Mouse (Mus musculus) layer of hippocampus, adult 2 months (tissue): ENCODE results near the gene Col11a2. TPM values are rescaled to one million over a fixed set of nuclear protein-coding genes. Genes with fewer than 3 reads are reported as not detected.
A peak's percentile ranks its signal among the peaks of the same experiment; 100 is the strongest.
"Not testable (repeated sequence)": the region's sequence is repeated elsewhere in the genome, so short reads cannot be mapped to it uniquely, and the experiment has no call there.

Source experiments
- DNase-seq, 2 experiments: peaks; one replicate each; pipeline ENCODE4 v3.0.0; 2022; ENCODE audit warnings: low spot score in 2 of 2
- H3K27ac ChIP-seq: fragments of 200-600 bp; 2 replicates; pipeline ENCODE4 v1.8.1; 2022
- H3K4me3 ChIP-seq: fragments of 200-600 bp; 2 replicates; pipeline ENCODE4 v1.8.1; 2022; ENCODE audit warnings: mild to moderate bottlenecking
- CTCF ChIP-seq: fragments of 200-600 bp; conservative IDR thresholded peaks from 2 replicates; pipeline ENCODE4 v1.8.1; 2022; ENCODE audit warnings: antibody characterized with exemption, mild to moderate bottlenecking, moderate library complexity
- long read RNA-seq, 2 experiments: library from polyadenylated mRNA; stranded (forward); transcript quantifications; one replicate each; pipeline ENCODE4 v2.0.0; 2021; ENCODE audit warnings: borderline mapping rate in 2 of 2
- total RNA-seq, 2 experiments: library from RNA; stranded (reverse); gene quantifications; 2 replicates each; pipeline ENCODE4 v1.2.3; 2021

Gene Col11a2
- 10 to 100 TPM; 18.9 to 23.1 TPM for total RNA-seq
- long read RNA-seq, experiment 1, full-length matches to known transcripts: 3 of 13 reads
- long read RNA-seq, experiment 1, partial matches to known transcripts: 4 of 13 reads
- long read RNA-seq, experiment 1, other reads (novel, unspliced or antisense): 6 of 13 reads
- long read RNA-seq, experiment 2, full-length matches to known transcripts: 3 of 21 reads
- long read RNA-seq, experiment 2, partial matches to known transcripts: 13 of 21 reads
- long read RNA-seq, experiment 2, other reads (novel, unspliced or antisense): 5 of 21 reads

DNA sequence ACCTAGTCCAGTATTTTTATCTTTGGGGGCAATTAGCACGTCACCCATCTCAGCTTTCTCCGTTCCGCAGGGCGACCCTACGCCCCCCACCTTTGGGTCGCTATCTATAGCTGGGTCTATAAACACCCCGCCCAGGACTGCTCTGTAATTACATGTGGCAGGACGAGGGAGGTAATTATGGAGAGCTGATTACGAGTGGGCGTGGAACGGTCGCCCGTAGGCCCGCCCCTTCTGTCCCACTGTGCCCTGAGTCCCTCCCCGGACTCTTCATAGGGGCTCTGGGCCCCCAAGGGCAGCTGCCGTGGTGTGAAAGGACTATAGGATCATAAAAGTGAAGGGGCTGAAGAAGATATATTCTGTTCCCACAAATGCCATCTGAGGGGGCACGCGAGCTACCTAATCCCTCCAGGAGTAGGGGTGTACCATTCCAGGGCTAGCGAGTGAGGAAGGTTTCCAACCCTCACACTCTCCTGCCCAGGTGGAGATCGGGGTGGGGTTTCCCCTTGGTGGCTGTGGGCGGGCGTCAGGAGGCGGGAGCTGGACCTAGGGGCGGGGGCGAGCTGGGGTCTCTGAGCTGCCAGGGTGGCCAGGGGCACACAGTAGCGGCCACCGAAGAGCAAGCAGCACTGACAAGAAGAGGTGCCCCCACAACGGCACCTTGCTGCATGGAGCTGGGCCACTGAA is at the start of gene Col11a2:
Gene Col11a2, plus strand, starts transcription at position 560 of the 684 bp plus-strand sequence.
- peak; percentile 26; the same call in 1 of the 2 replicates for TF ChIP-seq CTCF
- Histone ChIP-seq H3K27ac (peak within 1 kb of the TSS; percentile 83), H3K4me3 (peak within 1 kb of the TSS; percentile 43)
- no peak for DNase-seq

DNA sequence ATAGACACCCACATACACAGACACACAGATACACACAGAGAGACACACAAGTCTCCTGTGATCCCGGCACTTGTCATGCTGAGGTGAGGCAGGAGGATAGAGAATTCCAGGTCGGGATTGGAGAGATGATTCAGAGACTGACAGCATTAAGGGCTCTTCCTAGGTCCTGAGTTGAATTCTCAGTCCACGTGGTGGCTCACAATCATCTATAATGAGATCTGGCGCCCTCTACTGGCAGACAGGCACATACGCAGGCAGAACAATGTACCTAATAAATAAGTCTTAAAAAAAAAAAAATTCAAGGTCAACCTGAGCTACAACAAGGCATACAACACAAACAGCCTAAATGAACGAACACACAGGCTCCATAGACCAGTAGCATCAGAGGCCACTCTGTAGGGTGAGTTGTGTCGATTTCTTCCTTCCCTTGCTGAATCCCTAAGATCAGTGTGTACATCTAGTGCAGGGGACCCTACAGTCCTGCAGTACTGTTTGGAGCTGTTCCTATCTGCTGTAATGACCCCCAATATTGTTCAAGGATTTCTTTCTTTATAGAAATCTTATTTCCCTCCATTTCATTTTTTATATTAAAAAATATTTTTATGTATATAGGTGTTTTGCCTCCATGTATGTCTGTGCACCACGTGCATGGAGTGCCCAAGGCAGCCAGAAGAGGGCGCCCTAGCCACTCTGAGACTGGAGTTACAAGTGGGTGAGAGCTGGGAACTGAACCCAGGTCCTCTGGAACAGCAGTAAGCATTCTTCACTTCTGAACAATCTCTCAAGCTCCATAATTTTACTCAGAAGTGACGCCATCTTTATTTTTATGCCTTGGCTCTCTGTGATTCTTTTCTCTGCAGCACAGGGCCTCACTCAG is 47.2 kb upstream of the Col11a2 start:
- DNase-seq: peak in 1 of 2 experiments; percentile 51
- TF ChIP-seq CTCF: peak; percentile 85
- Histone ChIP-seq H3K27ac (no peak overlapping the region), H3K4me3 (no peak overlapping the region)

DNA sequence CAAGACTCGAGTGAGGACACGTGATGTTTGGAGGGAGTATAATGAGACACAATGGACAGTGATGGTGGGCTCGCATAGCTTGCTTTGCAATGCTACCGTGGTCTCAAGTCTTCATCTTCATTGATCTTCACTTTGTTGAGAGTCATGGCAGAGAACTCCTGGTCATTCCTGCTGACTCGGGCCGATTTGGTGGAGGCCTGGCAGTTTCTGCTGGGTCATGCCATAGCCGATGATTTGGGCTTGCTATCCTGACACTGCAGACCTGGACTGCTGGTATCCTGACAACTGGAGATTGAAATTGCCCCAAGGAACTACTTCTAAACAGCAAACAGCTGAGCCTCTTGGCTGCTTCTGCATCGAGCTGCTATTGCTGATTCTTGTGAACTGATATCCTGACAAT is 44.3 kb upstream of the Col11a2 start:
- no peak overlapping the region for H3K4me3 ChIP-seq
- TF ChIP-seq CTCF: no peak
- no peak for DNase-seq
- H3K27ac ChIP-seq: no peak overlapping the region

DNA sequence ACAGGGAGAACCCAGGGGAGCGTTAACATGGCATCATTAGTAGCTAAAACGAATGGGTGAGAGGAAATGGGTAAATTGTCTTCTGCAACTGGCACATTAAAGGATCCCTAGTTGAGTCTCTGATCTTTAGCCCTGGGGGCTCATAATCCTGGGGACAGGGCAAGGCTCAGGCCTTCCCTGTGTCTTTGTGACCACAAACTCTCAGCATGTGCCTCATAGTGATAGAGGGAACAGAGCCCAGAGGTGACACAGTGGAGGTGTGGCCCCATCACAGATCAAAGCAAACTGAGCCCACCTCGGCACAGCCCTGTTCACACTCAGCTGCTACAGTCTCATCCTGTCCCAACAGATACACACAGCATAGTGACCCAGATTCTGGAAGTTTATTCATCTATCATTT is 43.6 kb upstream of the Col11a2 start:
- no peak for DNase-seq
- Histone ChIP-seq H3K4me3 (no peak overlapping the region), H3K27ac (no peak overlapping the region)
- TF ChIP-seq CTCF: no peak

DNA sequence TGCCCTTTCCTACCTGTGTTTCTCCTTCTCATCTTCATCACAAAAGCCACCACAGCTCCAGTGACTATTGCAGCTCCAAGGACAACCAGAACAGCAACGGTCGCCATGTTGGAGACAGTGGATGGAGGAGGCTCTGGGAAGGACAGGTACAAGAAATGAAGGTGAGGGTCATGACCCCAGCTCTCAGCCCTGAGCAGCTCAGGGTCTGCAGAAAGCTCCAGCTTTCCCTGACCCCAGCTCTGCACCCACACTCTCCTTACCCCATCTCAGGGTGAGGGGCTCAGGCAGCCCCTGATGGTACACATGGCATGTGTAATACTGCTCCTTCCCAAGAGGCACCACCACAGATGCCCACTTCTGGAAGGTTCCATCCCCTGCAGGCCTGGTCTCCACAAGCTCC is 42.2 kb upstream of the Col11a2 start:
- not testable (repeated sequence) for H3K27ac ChIP-seq, DNase-seq, H3K4me3 ChIP-seq

DNA sequence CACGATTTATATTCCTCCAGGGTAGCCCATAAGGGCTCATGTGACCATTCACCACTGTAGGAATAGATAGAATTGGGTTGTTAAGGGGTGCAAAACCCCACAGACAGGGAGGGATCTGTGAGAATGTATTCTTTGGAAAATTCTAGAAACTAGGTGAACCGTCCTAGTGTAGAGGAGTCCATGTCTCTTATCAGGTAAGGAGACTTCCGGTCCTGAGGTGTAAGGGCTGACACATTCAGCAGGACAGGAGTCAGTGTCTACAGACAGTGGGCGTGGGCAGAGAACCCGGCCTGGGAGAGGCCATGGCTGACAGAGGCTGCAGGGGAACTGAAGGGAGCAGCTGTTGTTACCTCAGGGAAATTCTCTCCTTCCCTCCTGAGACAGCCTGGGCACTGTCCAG is 40.5 kb upstream of the Col11a2 start:
- DNase-seq, H3K27ac ChIP-seq, H3K4me3 ChIP-seq: not testable (repeated sequence)

DNA sequence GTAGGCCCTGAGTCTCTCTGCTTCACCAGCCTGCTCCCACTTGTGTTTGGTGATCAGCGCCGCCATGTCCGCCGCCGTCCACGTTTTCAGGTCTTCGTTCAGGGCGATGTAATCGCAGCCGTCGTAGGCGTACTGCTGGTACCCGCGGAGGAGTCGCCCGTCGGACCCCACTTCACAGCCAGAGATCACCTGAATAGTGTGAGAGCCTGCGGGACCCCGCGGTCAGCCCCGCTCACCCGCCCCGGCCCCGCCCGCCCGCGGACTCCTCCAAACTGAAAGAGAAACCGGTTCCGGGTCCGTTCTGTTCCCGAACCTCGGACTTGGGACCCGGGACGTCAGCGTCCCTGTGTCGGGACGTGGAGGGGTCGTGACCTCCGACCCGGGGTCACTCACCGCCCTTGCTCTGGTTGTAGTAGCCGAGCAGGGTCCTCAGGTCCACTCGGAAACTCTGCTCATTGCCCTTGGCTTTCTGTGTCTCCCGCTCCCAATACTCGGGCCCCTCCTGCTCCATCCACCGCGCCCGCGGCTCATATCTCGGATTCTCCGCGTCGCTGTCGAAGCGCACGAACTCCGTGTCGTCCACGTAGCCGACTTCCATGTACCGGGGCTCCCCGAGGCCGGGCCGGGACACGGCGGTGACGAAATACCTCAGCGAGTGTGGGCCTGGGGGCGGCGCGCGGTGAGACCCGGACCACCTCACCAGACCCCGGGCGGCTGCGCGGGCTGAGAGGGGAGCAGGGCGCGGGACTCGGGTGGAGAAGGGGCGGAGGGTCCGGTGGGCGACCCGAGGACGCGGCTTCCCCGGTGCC is 39.7 kb upstream of the Col11a2 start:
- Histone ChIP-seq H3K27ac (no peak overlapping the region), H3K4me3 (peak overlapping the region; percentile 59)
- no peak for DNase-seq
- no peak for TF ChIP-seq CTCF

DNA sequence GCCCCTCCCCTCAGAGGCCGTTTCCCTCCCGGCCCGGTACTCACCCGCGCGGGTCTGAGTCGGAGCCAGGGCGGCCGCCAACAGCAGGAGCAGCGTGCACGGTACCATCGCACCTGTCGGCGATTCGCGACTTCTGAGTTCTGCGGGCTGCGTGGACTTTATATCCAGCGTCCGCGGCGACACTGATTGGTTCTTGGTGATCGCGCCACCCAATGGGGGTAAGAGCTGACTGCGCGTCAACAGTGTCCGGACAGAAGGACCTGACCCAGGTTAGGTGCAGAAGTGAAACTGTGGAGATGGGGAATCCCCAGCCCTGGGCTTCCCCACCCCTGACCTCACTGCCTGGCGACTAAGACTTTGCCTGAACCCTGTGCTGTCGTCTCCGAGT is 39.1 kb upstream of the Col11a2 start, which contains the start of gene H2-K1:
Gene H2-K1, minus strand, starts transcription at position 198 of the 388 bp plus-strand sequence.
- TF ChIP-seq CTCF: peak; percentile 30

DNA sequence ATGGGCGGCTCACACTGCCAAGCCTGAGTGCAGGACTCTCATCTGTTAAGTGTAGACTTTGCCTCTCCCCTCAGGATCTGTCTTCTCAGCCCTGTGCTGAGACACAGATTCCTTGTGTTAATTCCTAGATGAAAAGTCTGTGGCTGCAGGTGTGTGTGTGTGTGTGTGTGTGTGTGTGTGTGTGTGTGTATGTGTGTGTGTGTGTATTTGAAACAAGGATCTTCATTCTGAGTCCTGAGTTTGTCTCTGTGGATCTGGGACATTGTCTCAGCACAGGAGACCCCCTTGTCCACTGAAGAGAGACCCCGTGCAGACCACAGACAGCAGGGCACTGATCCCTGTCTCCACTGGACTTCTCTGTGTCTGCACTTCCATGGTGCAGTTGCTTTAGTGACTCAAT is 38.4 kb upstream of the Col11a2 start:
- not testable (repeated sequence) for DNase-seq, H3K4me3 ChIP-seq, H3K27ac ChIP-seq

More for the DNA sequence above, 39.1 kb upstream of the Col11a2 start, which contains the start of gene H2-K1:
- peak within 1 kb of the TSS; percentile 59 for H3K4me3 ChIP-seq
- DNase-seq: peak; percentile 46 to 67
- no peak within 1 kb of the TSS for H3K27ac ChIP-seq

DNA sequence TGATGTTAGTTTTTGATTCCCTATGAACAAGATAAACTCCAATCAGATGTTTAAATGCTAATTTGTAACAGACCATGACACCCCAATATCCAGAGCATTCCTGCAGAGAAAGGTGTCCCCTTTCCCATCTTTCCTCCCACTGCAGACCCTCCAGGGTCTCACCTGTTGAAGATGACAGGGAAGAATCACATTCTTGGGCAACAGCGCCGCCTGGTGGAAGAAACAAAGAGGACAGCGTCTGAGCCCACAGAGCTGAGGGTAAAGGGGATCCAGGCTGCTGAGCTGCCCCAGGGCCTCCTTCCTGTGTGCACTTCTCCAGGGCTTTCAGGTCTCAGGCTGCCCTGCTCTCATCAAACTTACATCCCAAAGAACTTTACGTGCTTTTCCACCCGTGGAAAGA is 35.8 kb upstream of the Col11a2 start:
- no peak overlapping the region for H3K27ac ChIP-seq
- TF ChIP-seq CTCF: peak; percentile 78
- H3K4me3 ChIP-seq: no peak overlapping the region
- peak in 1 of 2 experiments; percentile 44 for DNase-seq

DNA sequence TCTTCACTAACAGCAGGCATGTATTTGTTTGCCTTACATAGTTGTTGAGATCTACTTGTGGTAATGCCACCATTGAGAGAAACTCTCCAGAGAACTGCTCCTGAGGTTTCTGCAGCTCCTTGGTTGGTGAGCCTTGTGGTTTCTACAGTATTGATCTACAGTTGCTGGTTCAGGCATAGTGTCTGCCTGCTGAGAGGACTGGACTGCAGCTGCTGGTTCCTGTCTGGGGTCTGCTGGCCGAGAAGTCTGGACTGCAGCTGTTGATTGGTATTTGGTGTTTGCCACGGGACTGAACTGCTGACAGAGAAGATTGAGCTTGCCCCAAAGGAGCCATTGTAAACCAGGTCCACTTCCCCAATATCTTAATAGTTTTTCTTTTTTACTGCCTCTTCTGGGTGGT is 32.7 kb upstream of the Col11a2 start:
- no peak for TF ChIP-seq CTCF
- Histone ChIP-seq H3K4me3 (no peak overlapping the region), H3K27ac (no peak overlapping the region)
- no peak for DNase-seq

DNA sequence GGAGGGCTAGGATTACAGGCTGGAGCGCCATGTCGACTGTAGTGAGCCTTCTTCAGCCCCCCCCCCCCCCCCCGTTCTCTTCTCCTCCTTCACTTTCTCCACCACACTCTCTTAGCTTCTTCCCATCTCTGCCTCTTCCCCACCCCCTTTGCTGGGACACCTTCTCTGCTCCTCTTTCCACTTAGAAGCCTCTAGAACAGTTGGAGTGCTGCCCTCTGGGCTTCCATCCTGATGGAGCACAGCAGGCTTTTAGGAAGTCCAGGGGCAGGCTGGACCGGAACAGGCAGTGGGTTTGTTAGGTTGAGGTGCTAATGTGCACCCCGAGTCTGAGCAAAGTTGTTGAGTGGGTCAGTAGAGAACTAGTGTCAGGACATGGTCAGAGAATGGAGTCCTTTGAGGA is 29.1 kb upstream of the Col11a2 start:
- TF ChIP-seq CTCF: no peak
- no peak overlapping the region for H3K4me3 ChIP-seq
- H3K27ac ChIP-seq: no peak overlapping the region
- no peak for DNase-seq
